Mouse (Mus musculus) intestine, postnatal 0 days (tissue): ENCODE measurements around the gene Lrig1. TPM values are rescaled to one million over a fixed set of nuclear protein-coding genes. Genes with fewer than 3 reads are reported as not detected.

Source experiments
- ATAC-seq: fragments of 200-750 bp; cut with Nextera tagmentation; 2 replicates; pipeline ENCODE4 v1.8.0; 2017; ENCODE audit warnings: mild to moderate bottlenecking, moderate TSS enrichment, moderate library complexity
- H3K27ac ChIP-seq: fragments of 300-500 bp; sonication (generic); 2 replicates; pipeline ENCODE4 v1.5.1; 2014; ENCODE audit warnings: mild to moderate bottlenecking, low read depth, low read length, moderate library complexity
- H3K27me3 ChIP-seq: fragments of 300-500 bp; sonication (generic); replicated peaks from 2 replicates; pipeline ENCODE4 v1.6.1; 2014; ENCODE audit warnings: low read length, mixed read lengths; ENCODE audit not compliant: control insufficient read depth, insufficient read depth
- H3K36me3 ChIP-seq: fragments of 300-500 bp; sonication (generic); 2 replicates; pipeline ENCODE4 v1.6.1; 2014; ENCODE audit warnings: mild to moderate bottlenecking, moderate library complexity; ENCODE audit not compliant: control insufficient read depth, insufficient read depth
- H3K4me1 ChIP-seq: fragments of 300-500 bp; sonication (generic); replicated peaks from 2 replicates; pipeline ENCODE4 v1.6.1; 2014; ENCODE audit warnings: antibody characterized with exemption, low read length, mixed read lengths; ENCODE audit not compliant: control insufficient read depth, insufficient read depth
- H3K4me2 ChIP-seq: fragments of 300-500 bp; sonication (generic); replicated peaks from 2 replicates; pipeline ENCODE4 v1.6.1; 2014; ENCODE audit warnings: low read depth, mild to moderate bottlenecking, moderate library complexity
- H3K4me3 ChIP-seq: fragments of 300-500 bp; sonication (generic); 2 replicates; pipeline ENCODE4 v1.5.1; 2014; ENCODE audit warnings: low read depth, low read length
- H3K9ac ChIP-seq: fragments of 300-500 bp; sonication (generic); 2 replicates; pipeline ENCODE4 v1.6.1; 2014; ENCODE audit warnings: mild to moderate bottlenecking, low read depth, low read length
- H3K9me3 ChIP-seq: fragments of 300-500 bp; sonication (generic); 2 replicates; pipeline ENCODE4 v1.6.1; 2016; ENCODE audit warnings: mixed run types; ENCODE audit not compliant: control insufficient read depth
- CTCF ChIP-seq: sonication (generic); IDR thresholded peaks from 2 replicates; pipeline ENCODE4 v1.5.1; 2016; ENCODE audit warnings: low read depth, mild to moderate bottlenecking, control low read depth, antibody characterized with exemption, moderate library complexity
- WGBS: fragments of 180-500 bp; shearing (Covaris S2); extraction: QIAGEN DNeasy Blood & Tissue Kit; methylation state at CpG from one replicate; pipeline ENCODE4 v1.1.7; 2014; 5-methylcytosine and 5-hydroxymethylcytosine counted together
- polyA plus RNA-seq: library from polyadenylated mRNA; unstranded; fragments of >200 nt; fragmentation: Nextera tagmentation; extraction: Ambion mirVana; gene quantifications from 2 replicates; pipeline ENCODE4 v1.2.1, GENCODE M21; 2015

Lrig1 gene
- polyA plus RNA-seq, 1 experiment from 2014 or later = 13.4 TPM

- Histone ChIP-seq H3K4me3 (no peak overlapping the region), H3K4me2 (no peak overlapping the region), H3K9ac (no peak overlapping the region), H3K9me3 (no peaks in the 10 kb centered on the region), H3K27me3 (no peaks in the 10 kb centered on the region), H3K27ac (no peak overlapping the region), H3K36me3 (no peaks in the 10 kb centered on the region), H3K4me1 (no peaks in the 10 kb centered on the region)
- ATAC-seq = no peak
- WGBS = 43% methylated on average over 5 of the region's 5 CpGs
- TF ChIP-seq CTCF = no peak
These were observed 62.9 kb downstream of the Lrig1 start for GRCm38 (mm10) chr6:94637024-94637434.

- H3K9ac ChIP-seq = no peak overlapping the region
- no peak overlapping the region for H3K27ac ChIP-seq
- WGBS = 54% methylated on average over 1 of the region's 1 CpGs
- no peaks in the 10 kb centered on the region for H3K4me1 ChIP-seq
- no peaks in the 10 kb centered on the region for H3K27me3 ChIP-seq
- H3K4me3 ChIP-seq = no peak overlapping the region
- no peak for TF ChIP-seq CTCF
- no peak for ATAC-seq
- H3K36me3 ChIP-seq = no peaks in the 10 kb centered on the region
- no peak overlapping the region for H3K4me2 ChIP-seq
- H3K9me3 ChIP-seq = no peaks in the 10 kb centered on the region
These were observed 64.6 kb downstream of the Lrig1 start for GRCm38 (mm10) chr6:94635343-94635742.

GRCm38 (mm10) chr6:94634710-94635109 lies 65.2 kb downstream of the Lrig1 start:
- no peak for TF ChIP-seq CTCF
- Histone ChIP-seq H3K4me2 (no peak overlapping the region), H3K27me3 (no peaks in the 10 kb centered on the region), H3K4me1 (no peaks in the 10 kb centered on the region), H3K4me3 (no peak overlapping the region), H3K9ac (no peak overlapping the region), H3K27ac (no peak overlapping the region), H3K9me3 (no peaks in the 10 kb centered on the region), H3K36me3 (0 out of 2 replicates have a peak, but pooled peaks cover 4% of the 10 kb centered on the region)
- no peak for ATAC-seq
- 80% methylated on average over 9 of the region's 9 CpGs for WGBS

GRCm38 (mm10) chr6:94634274-94634673 lies 65.7 kb downstream of the Lrig1 start:
- no peak for ATAC-seq
- Histone ChIP-seq H3K4me2 (no peak overlapping the region), H3K9ac (no peak overlapping the region), H3K36me3 (0 out of 2 replicates have a peak, but pooled peaks cover 4% of the 10 kb centered on the region), H3K4me1 (no peaks in the 10 kb centered on the region), H3K9me3 (no peaks in the 10 kb centered on the region), H3K27me3 (no peaks in the 10 kb centered on the region), H3K27ac (no peak overlapping the region), H3K4me3 (no peak overlapping the region)
- WGBS = 64% methylated on average over 4 of the region's 4 CpGs
- no peak for TF ChIP-seq CTCF

GRCm38 (mm10) chr6:94631779-94632082 lies 68.2 kb downstream of the Lrig1 start:
- no peaks in the 10 kb centered on the region for H3K4me1 ChIP-seq
- H3K9ac ChIP-seq = no peak overlapping the region
- ATAC-seq = no peak
- no peaks in the 10 kb centered on the region for H3K9me3 ChIP-seq
- WGBS = 80% methylated on average over 6 of the region's 6 CpGs
- no peak overlapping the region for H3K27ac ChIP-seq
- H3K4me3 ChIP-seq = no peak overlapping the region
- TF ChIP-seq CTCF = no peak
- H3K27me3 ChIP-seq = no peaks in the 10 kb centered on the region
- H3K36me3 ChIP-seq = peaks cover 18% of the 10 kb centered on the region; the same call in 1 of the 2 replicates
- no peak overlapping the region for H3K4me2 ChIP-seq

- Histone ChIP-seq H3K27me3 (no peaks in the 10 kb centered on the region), H3K27ac (no peak overlapping the region), H3K4me1 (no peaks in the 10 kb centered on the region), H3K9me3 (no peaks in the 10 kb centered on the region), H3K4me2 (no peak overlapping the region), H3K36me3 (peaks cover 23% of the 10 kb centered on the region; the same call in 1 of the 2 replicates), H3K9ac (no peak overlapping the region), H3K4me3 (no peak overlapping the region)
- no peak for TF ChIP-seq CTCF
- ATAC-seq = no peak
- WGBS = 70% methylated on average over 7 of the region's 7 CpGs
These were observed 68.7 kb downstream of the Lrig1 start for GRCm38 (mm10) chr6:94631051-94631778.

GRCm38 (mm10) chr6:94628787-94629186 lies 71.2 kb downstream of the Lrig1 start:
- Histone ChIP-seq H3K27me3 (no peaks in the 10 kb centered on the region), H3K9ac (no peak overlapping the region), H3K36me3 (peaks cover 39% of the 10 kb centered on the region; the same call in 1 of the 2 replicates), H3K4me1 (no peaks in the 10 kb centered on the region), H3K9me3 (no peaks in the 10 kb centered on the region), H3K4me3 (no peak overlapping the region), H3K27ac (no peak overlapping the region), H3K4me2 (no peak overlapping the region)
- TF ChIP-seq CTCF = no peak
- ATAC-seq = no peak
- 60% methylated on average over 6 of the region's 6 CpGs for whole genome bisulfite sequencing
